Mouse (Mus musculus): ENCODE measurements at regions not wholly inside any gene's neighbourhood (a gene's known extent, or its start where the extent isn't known, plus 50 kb on each side); places are given as distances from the start of the nearest gene placed in this dataset.

- DNase-seq = no peak
These were observed 54.2 kb downstream of the Gjd2 start for GRCm38 (mm10) chr2:113959025-113959767.

- DNase-seq = no peak
These were observed 60.9 kb downstream of the Gjd2 start for GRCm38 (mm10) chr2:113952480-113952879.

GRCm38 (mm10) chr2:113949296-113949990 lies 64.0 kb downstream of the Gjd2 start:
- no peak for DNase-seq

GRCm38 (mm10) chr2:113931689-113932088 lies 81.7 kb downstream of the Gjd2 start:
- DNase-seq = no peak

GRCm38 (mm10) chr2:113930948-113931347 lies 82.5 kb downstream of the Gjd2 start:
- DNase-seq = no peak

- DNase-seq = no peak
These were observed 81.2 kb upstream of the Arhgap11a start for GRCm38 (mm10) chr2:113929650-113930049.

GRCm38 (mm10) chr2:113924138-113924537 lies 75.7 kb upstream of the Arhgap11a start:
- DNase-seq = no peak

- no peak for DNase-seq
These were observed 70.5 kb upstream of the Arhgap11a start for GRCm38 (mm10) chr2:113918913-113919312.

- DNase-seq = no peak
These were observed 65.8 kb upstream of the Arhgap11a start for GRCm38 (mm10) chr2:113914248-113914647.

- no peak for DNase-seq
These were observed 62.7 kb upstream of the Arhgap11a start for GRCm38 (mm10) chr2:113911188-113911587.

GRCm38 (mm10) chr2:113909502-113909901 lies 61.0 kb upstream of the Arhgap11a start:
- no peak for DNase-seq

- no peak for DNase-seq
These were observed 60.2 kb upstream of the Arhgap11a start for GRCm38 (mm10) chr2:113908636-113909035.

GRCm38 (mm10) chr2:113904414-113904813 lies 56.0 kb upstream of the Arhgap11a start:
- DNase-seq = no peak

- DNase-seq = no peak
These were observed 55.4 kb upstream of the Arhgap11a start for GRCm38 (mm10) chr2:113903865-113904264.

- no peak for DNase-seq
These were observed 54.6 kb upstream of the Arhgap11a start for GRCm38 (mm10) chr2:113903006-113903545.

GRCm38 (mm10) chr2:113902406-113902805 lies 53.9 kb upstream of the Arhgap11a start:
- peak; percentile 82 for DNase-seq

GRCm38 (mm10) chr2:113900496-113900895 lies 52.0 kb upstream of the Arhgap11a start:
- DNase-seq = no peak

- DNase-seq = no peak
These were observed 50.3 kb upstream of the Arhgap11a start for GRCm38 (mm10) chr2:113898747-113899146.
